Mouse (Mus musculus): Measurements from ENCODE around the gene Memo1. TPM values are rescaled to one million over a fixed set of nuclear protein-coding genes. Genes with fewer than 3 reads are reported as not detected.
"Not testable (repeated sequence)": the region's sequence is repeated elsewhere in the genome, so short reads cannot be mapped to it uniquely, and the experiment has no call there.

The Memo1 gene
- polyA plus RNA-seq, 1 experiment, result 32.8 TPM

GRCm38 (mm10) chr17:74265156-74265505, 30.2 kb downstream of the Memo1 start:
- H3K4me3 ChIP-seq (replicated peaks; ENCODE audit: insufficient read depth, low read depth, low read length), result no peak overlapping the region
- no peaks in the 10 kb centered on the region for H3K27me3 ChIP-seq (ENCODE audit: control insufficient read depth, insufficient read depth, low read length)
- no peak overlapping the region for H3K27ac ChIP-seq (ENCODE audit: insufficient read depth, low read length)
- no peak for TF ChIP-seq POLR2A (IDR thresholded peaks at IDR 0.05; ENCODE audit: borderline replicate concordance, insufficient read depth, low read length)
- TF ChIP-seq CTCF (IDR thresholded peaks at IDR 0.05; ENCODE audit: borderline replicate concordance, insufficient read depth, low read depth, low read length), result no peak
- no peak for DNase-seq
- H3K4me1 ChIP-seq (ENCODE audit: control insufficient read depth, insufficient read depth, low read length), result no peaks in the 10 kb centered on the region
- 51% methylated on average over 5 of the region's 5 CpGs for WGBS

GRCm38 (mm10) chr17:74264333-74265155, 30.8 kb downstream of the Memo1 start:
- H3K27me3 ChIP-seq (ENCODE audit: control insufficient read depth, insufficient read depth, low read length), result no peaks in the 10 kb centered on the region
- no peak for TF ChIP-seq POLR2A (IDR thresholded peaks at IDR 0.05; ENCODE audit: borderline replicate concordance, insufficient read depth, low read length)
- no peak for TF ChIP-seq CTCF (IDR thresholded peaks at IDR 0.05; ENCODE audit: borderline replicate concordance, insufficient read depth, low read depth, low read length)
- peak in 1 of 2 experiments; percentile 22 for DNase-seq
- WGBS, result 65% methylated on average over 3 of the region's 3 CpGs
- no peaks in the 10 kb centered on the region for H3K4me1 ChIP-seq (ENCODE audit: control insufficient read depth, insufficient read depth, low read length)
- no peak overlapping the region for H3K4me3 ChIP-seq (replicated peaks; ENCODE audit: insufficient read depth, low read depth, low read length)
- no peak overlapping the region for H3K27ac ChIP-seq (ENCODE audit: insufficient read depth, low read length)

- WGBS, result 92% methylated on average over 3 of the region's 3 CpGs
- H3K27ac ChIP-seq (ENCODE audit: insufficient read depth, low read length), result no peak overlapping the region
- DNase-seq, result no peak
- TF ChIP-seq POLR2A (IDR thresholded peaks at IDR 0.05; ENCODE audit: borderline replicate concordance, insufficient read depth, low read length) (no peak), CTCF (IDR thresholded peaks at IDR 0.05; ENCODE audit: borderline replicate concordance, insufficient read depth, low read depth, low read length) (no peak)
- H3K4me3 ChIP-seq (replicated peaks; ENCODE audit: insufficient read depth, low read depth, low read length), result no peak overlapping the region
- H3K4me1 ChIP-seq (ENCODE audit: control insufficient read depth, insufficient read depth, low read length), result no peaks in the 10 kb centered on the region
- no peaks in the 10 kb centered on the region for H3K27me3 ChIP-seq (ENCODE audit: control insufficient read depth, insufficient read depth, low read length)
Observed at GRCm38 (mm10) chr17:74262415-74262814, 32.9 kb downstream of the Memo1 start.

- whole genome bisulfite sequencing, result 59% methylated on average over 1 of the region's 1 CpGs
- no peak for DNase-seq
- no peaks in the 10 kb centered on the region for H3K27me3 ChIP-seq (ENCODE audit: control insufficient read depth, insufficient read depth, low read length)
- H3K4me1 ChIP-seq (ENCODE audit: control insufficient read depth, insufficient read depth, low read length), result no peaks in the 10 kb centered on the region
- no peak overlapping the region for H3K4me3 ChIP-seq (replicated peaks; ENCODE audit: insufficient read depth, low read depth, low read length)
- TF ChIP-seq CTCF (IDR thresholded peaks at IDR 0.05; ENCODE audit: borderline replicate concordance, insufficient read depth, low read depth, low read length) (no peak), POLR2A (IDR thresholded peaks at IDR 0.05; ENCODE audit: borderline replicate concordance, insufficient read depth, low read length) (no peak)
- no peak overlapping the region for H3K27ac ChIP-seq (ENCODE audit: insufficient read depth, low read length)
Observed at GRCm38 (mm10) chr17:74245284-74245683, 50.0 kb downstream of the Memo1 start.

GRCm38 (mm10) chr17:74242788-74243187, 52.5 kb downstream of the Memo1 start:
- WGBS, result 88% methylated on average over 3 of the region's 3 CpGs
- no peak overlapping the region for H3K4me3 ChIP-seq (replicated peaks; ENCODE audit: insufficient read depth, low read depth, low read length)
- no peak for TF ChIP-seq CTCF (IDR thresholded peaks at IDR 0.05; ENCODE audit: borderline replicate concordance, insufficient read depth, low read depth, low read length)
- no peak for TF ChIP-seq POLR2A (IDR thresholded peaks at IDR 0.05; ENCODE audit: borderline replicate concordance, insufficient read depth, low read length)
- H3K27ac ChIP-seq (ENCODE audit: insufficient read depth, low read length), result no peak overlapping the region
- H3K27me3 ChIP-seq (ENCODE audit: control insufficient read depth, insufficient read depth, low read length), result no peaks in the 10 kb centered on the region
- H3K4me1 ChIP-seq (ENCODE audit: control insufficient read depth, insufficient read depth, low read length), result no peaks in the 10 kb centered on the region
- no peak for DNase-seq

- H3K4me3 ChIP-seq (replicated peaks; ENCODE audit: insufficient read depth, low read depth, low read length), result no peak overlapping the region
- 94% methylated on average over 1 of the region's 1 CpGs for WGBS
- H3K4me1 ChIP-seq (ENCODE audit: control insufficient read depth, insufficient read depth, low read length), result no peaks in the 10 kb centered on the region
- no peak overlapping the region for H3K27ac ChIP-seq (ENCODE audit: insufficient read depth, low read length)
- DNase-seq, result no peak
- TF ChIP-seq POLR2A (IDR thresholded peaks at IDR 0.05; ENCODE audit: borderline replicate concordance, insufficient read depth, low read length) (no peak), CTCF (IDR thresholded peaks at IDR 0.05; ENCODE audit: borderline replicate concordance, insufficient read depth, low read depth, low read length) (no peak)
- H3K27me3 ChIP-seq (ENCODE audit: control insufficient read depth, insufficient read depth, low read length), result no peaks in the 10 kb centered on the region
Observed at GRCm38 (mm10) chr17:74240322-74240721, 55.0 kb downstream of the Memo1 start.

- TF ChIP-seq POLR2A (IDR thresholded peaks at IDR 0.05; ENCODE audit: borderline replicate concordance, insufficient read depth, low read length) (no peak), CTCF (IDR thresholded peaks at IDR 0.05; ENCODE audit: borderline replicate concordance, insufficient read depth, low read depth, low read length) (no peak)
- WGBS, result 92% methylated on average over 3 of the region's 3 CpGs
- H3K4me1 ChIP-seq (ENCODE audit: control insufficient read depth, insufficient read depth, low read length), result no peaks in the 10 kb centered on the region
- no peak for DNase-seq
- H3K4me3 ChIP-seq (replicated peaks; ENCODE audit: insufficient read depth, low read depth, low read length), result no peak overlapping the region
- H3K27me3 ChIP-seq (ENCODE audit: control insufficient read depth, insufficient read depth, low read length), result no peaks in the 10 kb centered on the region
- H3K27ac ChIP-seq (ENCODE audit: insufficient read depth, low read length), result no peak overlapping the region
Observed at GRCm38 (mm10) chr17:74228131-74228759, 67.1 kb downstream of the Memo1 start.

- H3K27ac ChIP-seq (ENCODE audit: insufficient read depth, low read length), result no peak overlapping the region
- no peaks in the 10 kb centered on the region for H3K4me1 ChIP-seq (ENCODE audit: control insufficient read depth, insufficient read depth, low read length)
- H3K27me3 ChIP-seq (ENCODE audit: control insufficient read depth, insufficient read depth, low read length), result no peaks in the 10 kb centered on the region
- TF ChIP-seq POLR2A (IDR thresholded peaks at IDR 0.05; ENCODE audit: borderline replicate concordance, insufficient read depth, low read length) (no peak), CTCF (IDR thresholded peaks at IDR 0.05; ENCODE audit: borderline replicate concordance, insufficient read depth, low read depth, low read length) (no peak)
- WGBS, result 95% methylated on average over 2 of the region's 2 CpGs
- DNase-seq, result no peak
- no peak overlapping the region for H3K4me3 ChIP-seq (replicated peaks; ENCODE audit: insufficient read depth, low read depth, low read length)
Observed at GRCm38 (mm10) chr17:74217304-74217703, 78.0 kb downstream of the Memo1 start.

GRCm38 (mm10) chr17:74212831-74213524, 82.3 kb downstream of the Memo1 start:
- not testable (repeated sequence) for H3K27me3 ChIP-seq (ENCODE audit: control insufficient read depth, insufficient read depth, low read length); DNase-seq; H3K4me1 ChIP-seq (ENCODE audit: control insufficient read depth, insufficient read depth, low read length); H3K4me3 ChIP-seq (replicated peaks; ENCODE audit: insufficient read depth, low read depth, low read length); H3K27ac ChIP-seq (ENCODE audit: insufficient read depth, low read length)
- WGBS, result 81% methylated on average over 16 of the region's 16 CpGs

Data from cerebellum, adult 2 months (tissue).